Mouse (Mus musculus) midbrain, embryonic 11.5 days (tissue): Measurements from ENCODE around the gene Ager. TPM values are rescaled to one million over a fixed set of nuclear protein-coding genes. Genes with fewer than 3 reads are reported as not detected.

Experiments used
- ATAC-seq: fragments of 200-750 bp; cut with Nextera tagmentation; 2 replicates; pipeline ENCODE4 v1.8.0; 2017; ENCODE audit warnings: moderate TSS enrichment, moderate library complexity; ENCODE audit not compliant: low FRiP score
- DNase-seq: peaks from one replicate; pipeline ENCODE4 v3.0.0; 2015; ENCODE audit warnings: low spot score; ENCODE audit errors: missing footprints
- H3K27ac ChIP-seq: fragments of 300-500 bp; sonication (generic); 2 replicates; pipeline ENCODE4 v1.5.1; 2014; ENCODE audit warnings: low read depth, low read length
- H3K27me3 ChIP-seq: fragments of 300-500 bp; sonication (generic); 2 replicates; pipeline ENCODE4 v1.6.1; 2014; ENCODE audit warnings: mild to moderate bottlenecking, low read length, moderate library complexity, mixed read lengths; ENCODE audit not compliant: control insufficient read depth, insufficient read depth
- H3K36me3 ChIP-seq: fragments of 300-500 bp; sonication (generic); 2 replicates; pipeline ENCODE4 v1.6.1; 2014; ENCODE audit warnings: mild to moderate bottlenecking, low read length, moderate library complexity, mixed read lengths; ENCODE audit not compliant: control insufficient read depth, insufficient read depth
- H3K4me1 ChIP-seq: fragments of 300-500 bp; sonication (generic); 2 replicates; pipeline ENCODE4 v1.6.1; 2014; ENCODE audit warnings: low read length; ENCODE audit not compliant: control insufficient read depth, insufficient read depth
- H3K4me2 ChIP-seq: fragments of 300-500 bp; sonication (generic); 2 replicates; pipeline ENCODE4 v1.6.1; 2014; ENCODE audit warnings: mild to moderate bottlenecking, moderate library complexity
- H3K4me3 ChIP-seq: fragments of 300-500 bp; sonication (generic); 2 replicates; pipeline ENCODE4 v1.5.1; 2014; ENCODE audit warnings: low read depth, low read length
- H3K9ac ChIP-seq: fragments of 300-500 bp; sonication (generic); 2 replicates; pipeline ENCODE4 v1.6.1; 2014; ENCODE audit warnings: low read length
- H3K9me3 ChIP-seq: fragments of 300-500 bp; sonication (generic); 2 replicates; pipeline ENCODE4 v1.6.1; 2016; ENCODE audit warnings: low read length; ENCODE audit not compliant: control insufficient read depth
- WGBS: fragments of 180-500 bp; shearing (Covaris S2); extraction: QIAGEN DNeasy Blood & Tissue Kit; methylation state at CpG from one replicate; pipeline ENCODE4 v1.1.7; 2014; 5-methylcytosine and 5-hydroxymethylcytosine counted together
- polyA plus RNA-seq: library from polyadenylated mRNA; unstranded; fragments of >200 nt; fragmentation: Nextera tagmentation; extraction: Ambion mirVana; gene quantifications from 2 replicates; pipeline ENCODE4 v1.2.1, GENCODE M21; 2014

Ager gene
- polyA plus RNA-seq, 1 experiment from 2014 or later: 1.6 TPM

GRCm38 (mm10) chr17:34561200-34561599 lies 36.5 kb upstream of the Ager start:
- ATAC-seq (no peak), DNase-seq (no peak)
- H3K27ac ChIP-seq: no peak overlapping the region
- no peaks in the 10 kb centered on the region for H3K9me3 ChIP-seq
- H3K4me3 ChIP-seq: no peak overlapping the region
- H3K4me1 ChIP-seq: no peaks in the 10 kb centered on the region
- no peak overlapping the region for H3K4me2 ChIP-seq
- H3K9ac ChIP-seq: no peak overlapping the region
- 46% methylated on average over 8 of the region's 8 CpGs for WGBS
- H3K36me3 ChIP-seq: no peaks in the 10 kb centered on the region
- H3K27me3 ChIP-seq: no peaks in the 10 kb centered on the region

GRCm38 (mm10) chr17:34562595-34562994 lies 35.1 kb upstream of the Ager start:
- no peaks in the 10 kb centered on the region for H3K27me3 ChIP-seq
- H3K4me1 ChIP-seq: no peaks in the 10 kb centered on the region
- no peak overlapping the region for H3K4me3 ChIP-seq
- WGBS: 76% methylated on average over 3 of the region's 3 CpGs
- ATAC-seq (no peak), DNase-seq (no peak)
- no peak overlapping the region for H3K9ac ChIP-seq
- H3K36me3 ChIP-seq: no peaks in the 10 kb centered on the region
- no peak overlapping the region for H3K4me2 ChIP-seq
- H3K27ac ChIP-seq: no peak overlapping the region
- no peaks in the 10 kb centered on the region for H3K9me3 ChIP-seq

GRCm38 (mm10) chr17:34563354-34563753 lies 34.3 kb upstream of the Ager start:
- Histone ChIP-seq H3K4me3 (no peak overlapping the region), H3K27me3 (no peaks in the 10 kb centered on the region), H3K4me1 (no peaks in the 10 kb centered on the region), H3K27ac (no peak overlapping the region), H3K9ac (no peak overlapping the region), H3K4me2 (no peak overlapping the region), H3K36me3 (no peaks in the 10 kb centered on the region), H3K9me3 (no peaks in the 10 kb centered on the region)
- WGBS: 76% methylated on average over 11 of the region's 11 CpGs
- ATAC-seq (no peak), DNase-seq (no peak)

GRCm38 (mm10) chr17:34564003-34564421 lies 33.6 kb upstream of the Ager start, which contains the start of gene Notch4:
Gene Notch4 (plus strand): TSS chr17:34564268.
- Histone ChIP-seq H3K9me3 (no peaks in the 10 kb centered on the region), H3K4me2 (no peak within 1 kb of the TSS), H3K4me3 (no peak within 1 kb of the TSS), H3K4me1 (no peaks in the 10 kb centered on the region), H3K27me3 (no peaks in the 10 kb centered on the region), H3K36me3 (no peaks in the 10 kb centered on the region), H3K9ac (no peak within 1 kb of the TSS), H3K27ac (no peak within 1 kb of the TSS)
- ATAC-seq (no peak), DNase-seq (peak; percentile 88)
- 16% methylated on average over 6 of the region's 6 CpGs for WGBS

GRCm38 (mm10) chr17:34564796-34565195 lies 32.9 kb upstream of the Ager start:
- DNase-seq (no peak), ATAC-seq (no peak)
- H3K9me3 ChIP-seq: no peaks in the 10 kb centered on the region
- H3K36me3 ChIP-seq: no peaks in the 10 kb centered on the region
- H3K27ac ChIP-seq: no peak overlapping the region
- WGBS: 48% methylated on average over 3 of the region's 3 CpGs
- no peak overlapping the region for H3K9ac ChIP-seq
- no peak overlapping the region for H3K4me3 ChIP-seq
- H3K4me2 ChIP-seq: no peak overlapping the region
- H3K27me3 ChIP-seq: no peaks in the 10 kb centered on the region
- no peaks in the 10 kb centered on the region for H3K4me1 ChIP-seq

- 62% methylated on average over 9 of the region's 9 CpGs for WGBS
- no peak for ATAC-seq
These were observed 30.4 kb upstream of the Ager start for GRCm38 (mm10) chr17:34567311-34567710.

GRCm38 (mm10) chr17:34568421-34568820 lies 29.2 kb upstream of the Ager start:
- ATAC-seq: no peak
- 81% methylated on average over 13 of the region's 13 CpGs for whole genome bisulfite sequencing

More at GRCm38 (mm10) chr17:34567311-34567710, 30.4 kb upstream of the Ager start:
- H3K4me3 ChIP-seq: no peak overlapping the region
- H3K36me3 ChIP-seq: no peaks in the 10 kb centered on the region
- no peak overlapping the region for H3K9ac ChIP-seq
- no peak overlapping the region for H3K4me2 ChIP-seq
- no peaks in the 10 kb centered on the region for H3K27me3 ChIP-seq
- H3K9me3 ChIP-seq: no peaks in the 10 kb centered on the region
- H3K4me1 ChIP-seq: no peaks in the 10 kb centered on the region
- no peak for DNase-seq
- H3K27ac ChIP-seq: no peak overlapping the region

GRCm38 (mm10) chr17:34569919-34570318 lies 27.7 kb upstream of the Ager start:
- Histone ChIP-seq H3K9me3 (no peaks in the 10 kb centered on the region), H3K27me3 (no peaks in the 10 kb centered on the region), H3K4me2 (no peak overlapping the region), H3K4me1 (no peaks in the 10 kb centered on the region), H3K4me3 (no peak overlapping the region), H3K27ac (no peak overlapping the region), H3K36me3 (no peaks in the 10 kb centered on the region), H3K9ac (no peak overlapping the region)
- no peak for ATAC-seq
- no peak for DNase-seq
- 66% methylated on average over 4 of the region's 4 CpGs for WGBS

More at GRCm38 (mm10) chr17:34568421-34568820, 29.2 kb upstream of the Ager start:
- H3K4me1 ChIP-seq: no peaks in the 10 kb centered on the region
- DNase-seq: no peak
- no peak overlapping the region for H3K4me3 ChIP-seq
- no peak overlapping the region for H3K27ac ChIP-seq
- H3K4me2 ChIP-seq: no peak overlapping the region
- H3K36me3 ChIP-seq: no peaks in the 10 kb centered on the region
- H3K9ac ChIP-seq: no peak overlapping the region
- H3K27me3 ChIP-seq: no peaks in the 10 kb centered on the region
- H3K9me3 ChIP-seq: no peaks in the 10 kb centered on the region

GRCm38 (mm10) chr17:34571875-34572274 lies 25.8 kb upstream of the Ager start:
- no peak for ATAC-seq
- 13% methylated on average over 5 of the region's 5 CpGs for WGBS

More at GRCm38 (mm10) chr17:34571875-34572274, 25.8 kb upstream of the Ager start:
- Histone ChIP-seq H3K36me3 (no peaks in the 10 kb centered on the region), H3K4me3 (no peak overlapping the region), H3K27ac (no peak overlapping the region), H3K27me3 (no peaks in the 10 kb centered on the region), H3K9ac (no peak overlapping the region), H3K9me3 (no peaks in the 10 kb centered on the region), H3K4me2 (no peak overlapping the region), H3K4me1 (no peaks in the 10 kb centered on the region)
- no peak for DNase-seq
